Mouse (Mus musculus) c-Kit-positive CD71-negative TER-119-negative erythroid progenitor cells, embryonic 14.5 days (primary cell): ENCODE measurements around the gene Bend6.

ENCODE experiments used
- DNase-seq: peaks from one replicate; pipeline ENCODE4 v3.0.0-alpha.2; 2013; ENCODE audit warnings: low read depth

Bend6 gene

GRCm38 (mm10) chr1:33803323-33803722, 104.3 kb downstream of the Bend6 start:
- no peak for DNase-seq
